Mouse (Mus musculus): ENCODE measurements at regions not wholly inside any gene's neighbourhood (a gene's known extent, or its start where the extent isn't known, plus 50 kb on each side); places are given as distances from the start of the nearest gene placed in this dataset.

DNA sequence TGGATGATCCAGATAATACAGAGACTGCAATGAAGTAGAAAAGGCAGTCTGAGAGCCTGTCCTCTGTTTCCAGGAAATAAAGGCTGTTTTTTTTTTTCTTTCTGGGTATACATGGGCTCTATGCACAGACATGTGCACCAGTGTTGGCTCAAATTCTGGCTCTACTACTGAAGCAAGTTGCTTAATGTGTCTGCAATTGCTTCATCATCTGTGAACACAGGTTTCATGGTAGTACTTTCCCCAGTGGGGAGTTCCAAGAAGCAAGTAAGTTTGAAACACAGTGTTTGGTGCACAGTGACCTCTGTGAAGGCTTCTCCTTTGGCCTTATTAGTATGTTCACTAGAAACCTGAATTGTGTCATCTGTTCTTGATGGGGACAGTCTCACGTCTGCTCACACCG, 424.3 kb downstream of the Ccdc171 start:
- Histone ChIP-seq H3K27me3 (ENCODE audit: control insufficient read depth, insufficient read depth, low read length) (no peaks in the 10 kb centered on the region), H3K4me3 (ENCODE audit: low read depth, low read length) (no peak overlapping the region), H3K4me1 (ENCODE audit: control insufficient read depth, insufficient read depth, low read length) (no peaks in the 10 kb centered on the region), H3K9me3 (ENCODE audit: control insufficient read depth, low read depth, low read length) (no peaks in the 10 kb centered on the region), H3K4me2 (replicated peaks; ENCODE audit: low read depth, low read length) (no peak overlapping the region), H3K9ac (replicated peaks; ENCODE audit: low read depth, low read length) (no peak overlapping the region), H3K27ac (ENCODE audit: low read length) (no peak overlapping the region), H3K36me3 (ENCODE audit: control insufficient read depth, insufficient read depth, low read length) (no peaks in the 10 kb centered on the region)
- WGBS, result 95% methylated on average over 2 of the region's 2 CpGs
- no peak for ATAC-seq (ENCODE audit: insufficient number of reproducible peaks, insufficient read depth, low FRiP score, low read depth)

DNA sequence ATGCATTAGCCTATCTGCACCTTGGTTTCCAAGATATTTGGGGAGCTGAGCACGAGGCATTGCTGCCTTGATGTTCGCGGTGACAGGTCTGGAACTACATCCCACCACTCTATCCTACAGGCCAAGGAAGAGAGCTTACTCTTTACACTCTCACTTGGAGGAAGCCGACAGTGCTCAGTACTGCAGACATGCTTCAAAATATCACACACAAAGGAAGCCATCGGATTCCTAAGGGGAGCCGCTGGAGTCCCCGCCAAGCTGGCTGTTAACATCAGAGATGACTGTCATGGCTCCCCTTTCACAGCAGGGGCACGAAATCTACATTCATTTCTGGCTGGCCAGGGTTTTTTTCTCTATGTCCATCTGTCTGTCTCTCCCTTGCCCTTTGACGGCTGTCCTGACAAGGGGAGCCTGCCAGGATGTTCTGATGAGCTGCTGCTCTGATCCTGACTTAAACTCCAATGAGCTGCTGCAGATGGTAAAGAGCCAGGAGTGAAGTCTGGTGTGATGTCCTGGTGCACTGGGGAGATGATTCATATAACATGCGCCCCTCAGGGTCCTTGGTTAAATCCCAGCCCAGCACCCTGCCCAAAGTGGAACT, 425.6 kb downstream of the Ccdc171 start:
- ATAC-seq (ENCODE audit: insufficient number of reproducible peaks, insufficient read depth, low FRiP score, low read depth), result no peak
- 76% methylated on average over 10 of the region's 10 CpGs for WGBS
- Histone ChIP-seq H3K4me3 (ENCODE audit: low read depth, low read length) (no peak overlapping the region), H3K4me2 (replicated peaks; ENCODE audit: low read depth, low read length) (no peak overlapping the region), H3K27me3 (ENCODE audit: control insufficient read depth, insufficient read depth, low read length) (no peaks in the 10 kb centered on the region), H3K27ac (ENCODE audit: low read length) (no peak overlapping the region), H3K9me3 (ENCODE audit: control insufficient read depth, low read depth, low read length) (no peaks in the 10 kb centered on the region), H3K36me3 (ENCODE audit: control insufficient read depth, insufficient read depth, low read length) (no peaks in the 10 kb centered on the region), H3K4me1 (ENCODE audit: control insufficient read depth, insufficient read depth, low read length) (no peaks in the 10 kb centered on the region), H3K9ac (replicated peaks; ENCODE audit: low read depth, low read length) (no peak overlapping the region)

DNA sequence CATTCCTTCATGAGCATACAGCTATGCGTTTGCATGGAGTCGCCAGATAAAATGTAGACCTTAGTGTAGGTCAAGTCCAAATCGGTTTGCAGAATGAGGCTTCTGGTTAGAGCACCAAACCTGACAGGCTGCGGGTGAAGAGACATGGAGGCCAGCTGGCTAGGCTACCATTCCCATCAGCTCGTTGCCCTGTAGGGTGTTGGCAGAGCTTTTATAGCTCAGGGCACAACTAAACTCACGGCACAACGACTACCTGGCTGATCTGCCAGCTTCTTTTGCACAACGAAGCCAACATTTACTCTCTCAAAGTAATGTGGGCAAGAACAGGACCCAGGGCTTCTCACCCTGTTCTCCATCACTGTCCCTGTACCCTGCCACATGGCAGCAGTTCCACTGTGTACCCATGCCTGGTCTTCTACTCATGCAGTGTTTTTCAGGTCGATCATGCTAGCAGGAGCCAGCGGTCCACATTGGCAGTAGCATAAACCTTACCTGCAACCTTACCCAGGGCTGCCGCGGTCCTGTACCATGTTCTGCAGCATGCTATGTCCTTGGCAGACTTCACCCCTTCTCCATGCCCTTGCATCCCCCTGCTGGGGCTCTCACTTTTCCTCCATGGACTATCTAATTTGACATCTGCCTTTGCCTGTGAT, 431.0 kb downstream of the Ccdc171 start:
- H3K4me2 ChIP-seq (replicated peaks; ENCODE audit: low read depth, low read length), result no peak overlapping the region
- no peak overlapping the region for H3K4me3 ChIP-seq (ENCODE audit: low read depth, low read length)
- H3K27ac ChIP-seq (ENCODE audit: low read length), result no peak overlapping the region
- H3K4me1 ChIP-seq (ENCODE audit: control insufficient read depth, insufficient read depth, low read length), result peaks cover 4% of the 10 kb centered on the region; the same call in 1 of the 2 replicates
- 90% methylated on average over 12 of the region's 12 CpGs for WGBS
- H3K9me3 ChIP-seq (ENCODE audit: control insufficient read depth, low read depth, low read length), result no peaks in the 10 kb centered on the region
- ATAC-seq (ENCODE audit: insufficient number of reproducible peaks, insufficient read depth, low FRiP score, low read depth), result no peak
- H3K9ac ChIP-seq (replicated peaks; ENCODE audit: low read depth, low read length), result no peak overlapping the region
- H3K36me3 ChIP-seq (ENCODE audit: control insufficient read depth, insufficient read depth, low read length), result no peaks in the 10 kb centered on the region
- H3K27me3 ChIP-seq (ENCODE audit: control insufficient read depth, insufficient read depth, low read length), result no peaks in the 10 kb centered on the region

DNA sequence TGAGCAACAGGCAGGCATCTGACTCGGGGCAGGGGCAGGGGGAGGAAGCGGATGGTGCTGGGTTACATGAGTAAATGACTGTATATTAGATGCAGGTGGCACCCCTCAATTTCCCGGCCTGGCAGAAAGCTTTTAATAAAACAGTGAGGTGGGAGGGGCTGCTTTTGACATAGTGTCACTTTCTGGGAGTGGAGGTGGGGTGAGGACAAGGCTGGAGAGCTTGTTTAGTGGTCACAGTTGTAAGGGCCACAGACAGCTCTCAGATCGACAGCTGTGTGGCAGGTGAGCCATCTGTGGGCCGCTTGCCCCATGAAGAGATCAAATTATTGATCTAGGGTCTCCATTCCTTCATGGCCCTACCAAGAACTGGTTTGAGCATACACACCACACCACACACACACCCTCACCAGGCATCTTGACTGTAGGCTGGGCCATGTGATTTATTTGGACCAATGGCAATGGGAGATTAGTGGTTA, 431.9 kb downstream of the Ccdc171 start:
- Histone ChIP-seq H3K27me3 (ENCODE audit: control insufficient read depth, insufficient read depth, low read length) (no peaks in the 10 kb centered on the region), H3K4me2 (replicated peaks; ENCODE audit: low read depth, low read length) (no peak overlapping the region), H3K9ac (replicated peaks; ENCODE audit: low read depth, low read length) (no peak overlapping the region), H3K9me3 (ENCODE audit: control insufficient read depth, low read depth, low read length) (no peaks in the 10 kb centered on the region), H3K4me1 (ENCODE audit: control insufficient read depth, insufficient read depth, low read length) (peaks cover 4% of the 10 kb centered on the region; the same call in 1 of the 2 replicates), H3K36me3 (ENCODE audit: control insufficient read depth, insufficient read depth, low read length) (no peaks in the 10 kb centered on the region), H3K27ac (ENCODE audit: low read length) (no peak overlapping the region), H3K4me3 (ENCODE audit: low read depth, low read length) (no peak overlapping the region)
- no peak for ATAC-seq (ENCODE audit: insufficient number of reproducible peaks, insufficient read depth, low FRiP score, low read depth)
- WGBS, result 49% methylated on average over 5 of the region's 5 CpGs

DNA sequence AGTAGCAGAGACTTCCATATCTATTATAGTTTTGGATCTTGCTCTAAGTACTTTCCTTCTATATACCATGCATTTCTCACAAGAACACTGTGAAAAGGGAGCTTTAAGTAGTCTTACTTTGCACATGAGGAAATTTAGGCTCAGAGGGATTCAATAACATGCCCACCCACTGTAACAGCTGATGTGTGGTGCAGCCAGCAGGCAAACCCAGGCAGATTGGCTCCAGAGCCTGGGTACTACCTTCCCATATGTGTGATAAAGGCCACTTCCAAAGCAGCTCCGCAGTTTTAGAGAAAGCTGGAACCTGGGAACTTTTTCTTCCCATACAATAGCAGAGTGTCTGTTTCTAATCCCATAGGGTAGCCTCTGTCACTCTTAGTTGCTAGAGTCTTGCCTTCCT, 441.6 kb downstream of the Ccdc171 start:
- Histone ChIP-seq H3K27ac (ENCODE audit: low read length) (no peak overlapping the region), H3K4me2 (replicated peaks; ENCODE audit: low read depth, low read length) (no peak overlapping the region), H3K4me3 (ENCODE audit: low read depth, low read length) (no peak overlapping the region), H3K9me3 (ENCODE audit: control insufficient read depth, low read depth, low read length) (no peaks in the 10 kb centered on the region), H3K9ac (replicated peaks; ENCODE audit: low read depth, low read length) (no peak overlapping the region), H3K4me1 (ENCODE audit: control insufficient read depth, insufficient read depth, low read length) (no peaks in the 10 kb centered on the region), H3K27me3 (ENCODE audit: control insufficient read depth, insufficient read depth, low read length) (no peaks in the 10 kb centered on the region), H3K36me3 (ENCODE audit: control insufficient read depth, insufficient read depth, low read length) (no peaks in the 10 kb centered on the region)
- no peak for ATAC-seq (ENCODE audit: insufficient number of reproducible peaks, insufficient read depth, low FRiP score, low read depth)
- 82% methylated on average over 1 of the region's 1 CpGs for WGBS

DNA sequence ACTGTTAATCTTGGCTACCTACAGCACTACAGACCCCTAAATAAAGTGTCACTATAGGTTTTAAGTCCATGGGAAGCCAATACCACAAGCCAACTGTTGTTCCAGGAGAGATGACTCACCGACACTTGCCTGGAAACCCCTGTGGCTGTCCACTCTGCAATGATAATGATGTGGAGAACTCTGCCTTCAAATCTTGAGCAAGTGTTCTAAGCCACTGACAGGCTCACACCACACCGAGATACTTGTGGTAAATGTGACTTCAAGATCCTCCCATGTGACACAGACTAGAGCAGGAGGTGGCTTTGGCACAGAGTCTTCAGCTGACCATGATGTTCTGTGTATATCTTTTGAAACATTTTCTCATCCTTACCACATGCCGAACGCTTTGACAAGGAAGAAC, 447.8 kb downstream of the Ccdc171 start:
- H3K4me3 ChIP-seq (ENCODE audit: low read depth, low read length), result no peak overlapping the region
- no peak overlapping the region for H3K27ac ChIP-seq (ENCODE audit: low read length)
- no peak overlapping the region for H3K9ac ChIP-seq (replicated peaks; ENCODE audit: low read depth, low read length)
- WGBS, result 94% methylated on average over 4 of the region's 4 CpGs
- no peaks in the 10 kb centered on the region for H3K36me3 ChIP-seq (ENCODE audit: control insufficient read depth, insufficient read depth, low read length)
- H3K9me3 ChIP-seq (ENCODE audit: control insufficient read depth, low read depth, low read length), result no peaks in the 10 kb centered on the region
- no peaks in the 10 kb centered on the region for H3K4me1 ChIP-seq (ENCODE audit: control insufficient read depth, insufficient read depth, low read length)
- H3K27me3 ChIP-seq (ENCODE audit: control insufficient read depth, insufficient read depth, low read length), result no peaks in the 10 kb centered on the region
- no peak for ATAC-seq (ENCODE audit: insufficient number of reproducible peaks, insufficient read depth, low FRiP score, low read depth)
- H3K4me2 ChIP-seq (replicated peaks; ENCODE audit: low read depth, low read length), result no peak overlapping the region

DNA sequence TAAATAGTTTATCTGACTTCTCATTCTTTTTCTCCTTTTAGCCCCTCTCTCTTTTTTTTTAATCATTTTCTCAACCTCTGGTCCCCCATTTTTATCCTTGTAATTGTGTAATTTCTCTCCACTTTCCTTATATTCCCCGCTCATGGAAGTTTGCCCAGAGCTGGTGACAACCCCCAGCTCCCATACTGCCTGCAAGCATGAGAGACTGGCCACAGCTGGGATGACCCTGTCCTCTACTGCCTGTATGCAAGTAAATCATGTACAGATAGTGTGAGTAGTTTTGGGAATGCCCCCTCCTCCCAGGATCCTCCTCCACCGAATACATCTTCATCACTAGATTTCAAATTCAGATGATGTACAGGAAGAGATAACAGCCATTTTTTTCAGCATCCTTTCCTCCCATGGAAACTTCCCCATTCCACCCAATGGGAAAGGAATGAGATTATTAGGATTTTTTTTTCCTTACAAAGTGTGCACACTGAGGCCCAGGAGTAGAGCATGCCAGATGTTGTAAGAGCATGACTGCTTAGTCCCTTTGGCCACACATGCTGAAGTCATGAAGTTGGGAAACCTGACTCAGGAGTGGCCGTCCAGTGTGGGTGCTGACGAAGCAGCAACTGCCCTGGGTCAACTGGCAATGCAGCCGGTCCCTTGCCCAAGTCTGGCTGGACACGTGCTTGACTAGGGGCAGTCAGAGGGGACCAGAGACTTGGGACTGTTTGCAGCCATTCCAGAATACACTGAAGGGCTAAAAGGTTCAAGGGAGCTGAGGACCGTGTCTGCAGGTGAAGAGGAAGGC, 449.1 kb downstream of the Ccdc171 start:
- H3K4me2 ChIP-seq (replicated peaks; ENCODE audit: low read depth, low read length), result no peak overlapping the region
- no peaks in the 10 kb centered on the region for H3K27me3 ChIP-seq (ENCODE audit: control insufficient read depth, insufficient read depth, low read length)
- no peak for ATAC-seq (ENCODE audit: insufficient number of reproducible peaks, insufficient read depth, low FRiP score, low read depth)
- no peaks in the 10 kb centered on the region for H3K9me3 ChIP-seq (ENCODE audit: control insufficient read depth, low read depth, low read length)
- H3K9ac ChIP-seq (replicated peaks; ENCODE audit: low read depth, low read length), result no peak overlapping the region
- H3K4me3 ChIP-seq (ENCODE audit: low read depth, low read length), result no peak overlapping the region
- no peaks in the 10 kb centered on the region for H3K4me1 ChIP-seq (ENCODE audit: control insufficient read depth, insufficient read depth, low read length)
- no peak overlapping the region for H3K27ac ChIP-seq (ENCODE audit: low read length)
- H3K36me3 ChIP-seq (ENCODE audit: control insufficient read depth, insufficient read depth, low read length), result no peaks in the 10 kb centered on the region
- 70% methylated on average over 7 of the region's 7 CpGs for WGBS

DNA sequence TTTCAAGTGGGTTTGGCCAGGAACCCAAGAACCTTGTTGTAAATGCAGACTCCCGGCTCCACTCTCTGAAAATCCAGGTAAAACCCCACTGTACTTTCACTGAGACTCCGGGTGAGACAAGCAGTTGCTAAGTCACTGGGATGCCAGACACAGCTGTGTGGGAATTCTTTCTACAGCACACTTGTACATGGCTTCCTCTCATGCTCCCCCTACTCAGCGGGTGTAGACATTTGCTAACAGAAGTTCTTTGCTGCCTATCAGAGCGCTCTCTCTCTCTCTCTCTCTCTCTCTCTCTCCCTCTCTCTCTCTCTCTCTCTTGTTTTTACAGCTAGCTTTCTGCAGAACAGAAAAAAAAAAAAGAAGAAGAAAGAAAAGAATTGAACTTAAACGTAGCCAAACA, 450.2 kb downstream of the Ccdc171 start:
- no peaks in the 10 kb centered on the region for H3K9me3 ChIP-seq (ENCODE audit: control insufficient read depth, low read depth, low read length)
- 46% methylated on average over 5 of the region's 5 CpGs for WGBS
- no peak overlapping the region for H3K9ac ChIP-seq (replicated peaks; ENCODE audit: low read depth, low read length)
- H3K27ac ChIP-seq (ENCODE audit: low read length), result no peak overlapping the region
- no peaks in the 10 kb centered on the region for H3K27me3 ChIP-seq (ENCODE audit: control insufficient read depth, insufficient read depth, low read length)
- H3K4me2 ChIP-seq (replicated peaks; ENCODE audit: low read depth, low read length), result no peak overlapping the region; the same call in 1 of the 2 replicates
- H3K4me3 ChIP-seq (ENCODE audit: low read depth, low read length), result no peak overlapping the region
- ATAC-seq (ENCODE audit: insufficient number of reproducible peaks, insufficient read depth, low FRiP score, low read depth), result no peak
- no peaks in the 10 kb centered on the region for H3K4me1 ChIP-seq (ENCODE audit: control insufficient read depth, insufficient read depth, low read length)
- H3K36me3 ChIP-seq (ENCODE audit: control insufficient read depth, insufficient read depth, low read length), result no peaks in the 10 kb centered on the region
